Mouse (Mus musculus): ENCODE data around the gene Bod1. TPM values are rescaled to one million over a fixed set of nuclear protein-coding genes. Genes with fewer than 3 reads are reported as not detected.
A peak's percentile ranks its signal among the peaks of the same experiment; 100 is the strongest.

Gene Bod1
- 130 and 139 TPM in 2 replicates for polyA plus RNA-seq (2012; rRNA removed)

DNA sequence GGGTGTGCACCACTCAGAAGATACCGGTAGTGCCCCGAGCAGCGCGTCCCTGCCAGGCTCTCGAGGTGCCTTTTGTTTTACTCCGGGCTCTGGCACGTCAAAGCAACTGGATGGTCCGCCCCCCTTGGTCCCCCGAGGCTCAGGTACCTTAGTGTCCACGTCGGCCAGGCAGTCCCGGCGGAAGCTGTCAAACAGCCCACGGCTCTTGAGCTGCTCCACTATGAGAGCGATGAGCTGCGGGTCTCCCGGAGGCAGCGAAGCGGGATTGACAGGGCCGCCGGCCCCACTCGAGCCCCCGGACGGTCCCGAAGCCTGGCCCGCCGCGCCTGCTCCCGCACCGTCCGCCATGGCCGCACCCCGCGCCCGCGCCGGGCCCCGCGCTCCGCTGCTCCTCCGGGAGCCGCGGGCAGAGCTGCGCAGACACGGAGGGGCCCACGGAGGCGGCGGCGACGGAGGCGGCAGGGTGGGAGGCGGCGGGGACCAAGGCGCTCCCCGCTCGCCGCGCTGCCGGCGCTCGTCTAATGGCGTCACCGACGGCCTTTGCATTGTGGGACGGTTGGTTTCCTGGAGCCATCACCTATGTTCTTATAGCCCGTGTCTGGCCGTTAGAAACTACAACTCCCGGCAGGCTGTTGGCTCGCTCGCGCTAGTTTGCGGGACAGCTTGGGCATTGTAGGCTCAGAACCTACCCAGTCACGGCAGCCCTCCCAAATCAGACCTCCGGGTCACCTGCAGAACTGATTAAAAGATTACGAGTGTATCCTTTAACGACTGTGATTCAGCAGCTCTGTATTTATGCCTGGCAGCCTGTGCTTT, at the start of gene Bod1:
Gene Bod1, minus strand, starts transcription at position 532 of the 816 bp plus-strand sequence.
- Histone ChIP-seq H3K27ac (ENCODE audit: insufficient read depth, low read length) (no peak within 1 kb of the TSS), H3K4me1 (ENCODE audit: control insufficient read depth, insufficient read depth, low read length) (no peaks in the 10 kb centered on the region; the same call in none of the 2 replicates), H3K4me3 (replicated peaks; ENCODE audit: insufficient read depth, low read depth, low read length) (peak within 1 kb of the TSS; percentile 86), H3K27me3 (ENCODE audit: control insufficient read depth, insufficient read depth, low read length) (no peaks in the 10 kb centered on the region)
- peak; percentile 65; the same call in 1 of the 2 replicates for TF ChIP-seq POLR2A (IDR thresholded peaks at IDR 0.05; ENCODE audit: borderline replicate concordance, insufficient read depth, low read length)
- TF ChIP-seq CTCF (IDR thresholded peaks at IDR 0.05; ENCODE audit: borderline replicate concordance, insufficient read depth, low read depth, low read length): no peak
- under 1% methylated on average over 76 of the region's 76 CpGs for WGBS
- peak; percentile 95 to 97 for DNase-seq

DNA sequence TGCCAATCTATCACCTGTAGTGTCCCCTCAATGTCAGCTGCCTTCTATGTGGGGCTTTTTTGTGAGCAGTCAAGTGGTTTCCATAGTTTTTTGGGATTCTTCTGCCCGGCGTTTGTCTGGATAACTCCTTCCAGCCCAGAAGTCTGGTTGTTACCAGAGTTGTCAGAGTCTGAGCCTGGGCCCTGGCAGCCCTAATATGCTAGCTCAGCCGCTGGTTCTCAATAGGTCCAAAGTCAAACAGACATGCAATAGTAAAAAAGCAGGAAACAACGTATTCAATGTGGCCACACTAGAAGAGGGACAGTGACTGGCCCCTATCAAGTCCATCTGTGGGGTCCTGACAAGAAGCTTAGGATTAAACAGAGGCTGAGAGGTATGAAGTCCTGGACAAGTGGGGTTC, 47.4 kb upstream of the Bod1 start:
- Histone ChIP-seq H3K27me3 (ENCODE audit: control insufficient read depth, insufficient read depth, low read length) (no peaks in the 10 kb centered on the region), H3K27ac (ENCODE audit: insufficient read depth, low read length) (no peak overlapping the region), H3K4me3 (replicated peaks; ENCODE audit: insufficient read depth, low read depth, low read length) (no peak overlapping the region), H3K4me1 (ENCODE audit: control insufficient read depth, insufficient read depth, low read length) (peaks cover 16% of the 10 kb centered on the region)
- 92% methylated on average over 4 of the region's 4 CpGs for WGBS
- DNase-seq: no peak
- TF ChIP-seq CTCF (IDR thresholded peaks at IDR 0.05; ENCODE audit: borderline replicate concordance, insufficient read depth, low read depth, low read length): no peak
- no peak for TF ChIP-seq POLR2A (IDR thresholded peaks at IDR 0.05; ENCODE audit: borderline replicate concordance, insufficient read depth, low read length)

DNA sequence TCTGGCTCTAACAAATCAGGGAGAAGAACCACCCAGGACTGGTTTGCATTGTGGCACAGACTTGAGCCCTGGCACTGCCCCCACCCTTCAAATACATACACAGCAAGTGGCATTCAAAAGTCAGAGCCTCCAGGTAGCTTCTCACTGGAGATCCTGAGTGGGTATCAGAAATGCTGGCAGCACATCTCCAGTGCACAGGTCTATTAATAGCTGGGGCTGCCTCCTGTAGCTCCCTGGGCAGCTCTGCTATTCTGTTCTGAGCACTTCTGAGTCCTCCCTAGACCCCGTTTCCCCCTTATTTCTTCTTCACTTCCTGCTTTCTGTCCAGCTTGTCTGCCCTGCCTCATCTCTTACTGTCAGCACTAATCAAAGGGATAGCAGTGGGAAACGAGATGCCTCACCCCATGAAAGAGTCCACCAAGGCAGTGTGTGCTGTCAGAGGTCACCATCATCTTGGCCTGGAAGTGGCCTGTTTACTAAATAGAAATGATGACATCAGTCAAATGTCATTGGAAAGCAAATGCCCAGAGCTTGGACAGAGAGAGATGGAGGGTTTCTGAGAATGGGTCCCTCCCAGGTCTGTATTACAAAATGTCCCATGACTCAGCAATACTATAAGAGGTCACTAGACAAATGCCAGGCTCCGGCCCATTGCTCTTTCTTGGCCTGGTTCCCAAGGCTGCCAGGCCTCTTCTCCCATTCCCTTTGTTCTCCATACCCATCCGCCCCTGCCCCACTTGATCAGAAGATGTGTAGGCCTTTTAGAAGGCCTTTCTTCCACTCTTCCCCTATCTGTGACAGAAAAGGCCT, 46.4 kb upstream of the Bod1 start:
- Histone ChIP-seq H3K27me3 (ENCODE audit: control insufficient read depth, insufficient read depth, low read length) (no peaks in the 10 kb centered on the region), H3K4me3 (replicated peaks; ENCODE audit: insufficient read depth, low read depth, low read length) (no peak overlapping the region), H3K4me1 (ENCODE audit: control insufficient read depth, insufficient read depth, low read length) (peaks cover 22% of the 10 kb centered on the region), H3K27ac (ENCODE audit: insufficient read depth, low read length) (no peak overlapping the region)
- 43% methylated on average over 4 of the region's 4 CpGs for WGBS
- TF ChIP-seq CTCF (IDR thresholded peaks at IDR 0.05; ENCODE audit: borderline replicate concordance, insufficient read depth, low read depth, low read length) (no peak), POLR2A (IDR thresholded peaks at IDR 0.05; ENCODE audit: borderline replicate concordance, insufficient read depth, low read length) (no peak)
- DNase-seq: no peak

- WGBS: 5% methylated on average over 6 of the region's 6 CpGs
- H3K4me1 ChIP-seq (ENCODE audit: control insufficient read depth, insufficient read depth, low read length): peaks cover 26% of the 10 kb centered on the region
- no peak overlapping the region for H3K4me3 ChIP-seq (replicated peaks; ENCODE audit: insufficient read depth, low read depth, low read length)
- TF ChIP-seq POLR2A (IDR thresholded peaks at IDR 0.05; ENCODE audit: borderline replicate concordance, insufficient read depth, low read length): peak; percentile 23; the same call in 1 of the 2 replicates
- peak; percentile 78 for TF ChIP-seq CTCF (IDR thresholded peaks at IDR 0.05; ENCODE audit: borderline replicate concordance, insufficient read depth, low read depth, low read length)
- no peaks in the 10 kb centered on the region for H3K27me3 ChIP-seq (ENCODE audit: control insufficient read depth, insufficient read depth, low read length)
- peak; percentile 91 to 93 for DNase-seq
- H3K27ac ChIP-seq (ENCODE audit: insufficient read depth, low read length): peak overlapping the region; percentile 61
These were observed 42.0 kb upstream of the Bod1 start for GRCm38 (mm10) chr11:31713641-31714121.

GRCm38 (mm10) chr11:31713116-31713515, 41.4 kb upstream of the Bod1 start:
- 20% methylated on average over 8 of the region's 8 CpGs for WGBS

GRCm38 (mm10) chr11:31707771-31708170, 36.1 kb upstream of the Bod1 start:
- TF ChIP-seq POLR2A (IDR thresholded peaks at IDR 0.05; ENCODE audit: borderline replicate concordance, insufficient read depth, low read length) (no peak), CTCF (IDR thresholded peaks at IDR 0.05; ENCODE audit: borderline replicate concordance, insufficient read depth, low read depth, low read length) (no peak)
- Histone ChIP-seq H3K27ac (ENCODE audit: insufficient read depth, low read length) (no peak overlapping the region), H3K4me3 (replicated peaks; ENCODE audit: insufficient read depth, low read depth, low read length) (no peak overlapping the region), H3K4me1 (ENCODE audit: control insufficient read depth, insufficient read depth, low read length) (peaks cover 1% of the 10 kb centered on the region; the same call in 1 of the 2 replicates), H3K27me3 (ENCODE audit: control insufficient read depth, insufficient read depth, low read length) (no peaks in the 10 kb centered on the region)
- DNase-seq: no peak

More at GRCm38 (mm10) chr11:31713116-31713515, 41.4 kb upstream of the Bod1 start:
- H3K4me3 ChIP-seq (replicated peaks; ENCODE audit: insufficient read depth, low read depth, low read length): no peak overlapping the region
- peaks cover 22% of the 10 kb centered on the region for H3K4me1 ChIP-seq (ENCODE audit: control insufficient read depth, insufficient read depth, low read length)
- DNase-seq: peak; percentile 45 to 49
- H3K27me3 ChIP-seq (ENCODE audit: control insufficient read depth, insufficient read depth, low read length): no peaks in the 10 kb centered on the region
- TF ChIP-seq POLR2A (IDR thresholded peaks at IDR 0.05; ENCODE audit: borderline replicate concordance, insufficient read depth, low read length) (no peak), CTCF (IDR thresholded peaks at IDR 0.05; ENCODE audit: borderline replicate concordance, insufficient read depth, low read depth, low read length) (no peak)
- peak overlapping the region; percentile 4 for H3K27ac ChIP-seq (ENCODE audit: insufficient read depth, low read length)

DNA sequence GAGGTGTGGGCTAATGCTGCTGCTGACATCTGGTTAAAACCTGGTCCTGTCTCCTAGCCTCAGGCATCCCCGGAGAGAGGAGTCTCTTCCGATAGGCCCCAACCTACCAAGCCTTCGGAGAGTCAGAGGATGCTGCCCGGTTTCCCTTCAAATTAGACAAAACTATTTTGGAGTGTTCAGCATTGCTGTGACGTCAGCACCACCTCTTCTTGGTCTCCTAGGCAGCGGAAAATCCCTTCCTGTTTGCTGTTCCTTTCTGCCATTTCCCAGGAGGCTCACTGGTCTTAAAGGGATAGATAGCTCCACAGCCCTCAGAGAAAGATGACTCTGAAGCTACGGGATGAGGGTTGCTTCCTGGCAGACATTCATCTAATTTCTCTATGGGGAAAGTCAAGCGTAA, 31.5 kb upstream of the Bod1 start:
- DNase-seq: peak in 1 of 2 experiments; percentile 25
- H3K4me1 ChIP-seq (ENCODE audit: control insufficient read depth, insufficient read depth, low read length): no peaks in the 10 kb centered on the region
- 65% methylated on average over 8 of the region's 8 CpGs for WGBS
- H3K27me3 ChIP-seq (ENCODE audit: control insufficient read depth, insufficient read depth, low read length): no peaks in the 10 kb centered on the region
- H3K4me3 ChIP-seq (replicated peaks; ENCODE audit: insufficient read depth, low read depth, low read length): no peak overlapping the region
- no peak overlapping the region for H3K27ac ChIP-seq (ENCODE audit: insufficient read depth, low read length)
- no peak for TF ChIP-seq POLR2A (IDR thresholded peaks at IDR 0.05; ENCODE audit: borderline replicate concordance, insufficient read depth, low read length)
- no peak for TF ChIP-seq CTCF (IDR thresholded peaks at IDR 0.05; ENCODE audit: borderline replicate concordance, insufficient read depth, low read depth, low read length)
